Mouse (Mus musculus) megakaryocyte, embryonic 14.5 days (primary cell): ENCODE results near the gene Ulk3.

Experiments used
- FLI1 ChIP-seq: IDR thresholded peaks from 2 replicates; pipeline ENCODE4 v1.6.1; 2012; ENCODE audit warnings: low read length, inconsistent platforms, mixed read lengths
- GATA1 ChIP-seq: IDR thresholded peaks from 3 replicates; pipeline ENCODE4 v1.6.1; 2012; ENCODE audit warnings: mixed read lengths, low read length, inconsistent platforms, borderline replicate concordance

DNA sequence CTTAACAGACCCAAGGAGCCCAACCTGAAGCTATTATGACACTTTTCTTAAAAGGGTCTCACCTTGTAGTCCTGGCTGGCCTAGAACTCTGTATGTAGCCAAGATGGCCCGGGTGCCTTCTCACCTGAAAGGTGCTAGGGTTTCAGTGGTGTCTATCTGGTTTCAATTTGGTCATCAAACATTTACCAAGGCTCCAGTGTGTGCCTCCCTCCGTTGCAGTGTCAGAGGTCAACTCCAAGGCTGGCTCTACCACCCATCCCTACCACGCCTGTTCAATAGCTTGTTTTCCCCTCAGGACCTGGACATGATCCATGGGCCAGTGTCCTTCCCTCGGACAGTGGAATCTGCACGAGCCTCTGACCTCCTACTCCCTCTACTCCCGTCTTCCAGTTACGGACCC is 35.0 kb downstream of the Ulk3 start:
- TF ChIP-seq FLI1: no peak
- TF ChIP-seq GATA1: no peak
